Mouse (Mus musculus): Measurements from ENCODE around the gene Ttf1. TPM values are rescaled to one million over a fixed set of nuclear protein-coding genes. Genes with fewer than 3 reads are reported as not detected.

Ttf1 gene
- polyA plus RNA-seq, 1 experiment from 2014 or later: 8.3 TPM

Other genes with a start within 250 kb of the Ttf1 start
- gene Gtf3c4, start 219.9 kb upstream of the Ttf1 start, polyA plus RNA-seq (2015; fragmentation: Nextera tagmentation; extraction: Ambion mirVana): 16.9 and 17.6 TPM in 2 replicates
- 10.3 and 10.5 TPM in 2 replicates for gene Ddx31, start 219.9 kb upstream of the Ttf1 start, polyA plus RNA-seq (2015; fragmentation: Nextera tagmentation; extraction: Ambion mirVana)
- gene Barhl1, start 143.6 kb upstream of the Ttf1 start, polyA plus RNA-seq (2015; fragmentation: Nextera tagmentation; extraction: Ambion mirVana): 7.5 and 8.3 TPM in 2 replicates
- not detected in 2 replicates for gene Cfap77, start 5.2 kb upstream of the Ttf1 start, polyA plus RNA-seq (2015; fragmentation: Nextera tagmentation; extraction: Ambion mirVana)
- gene Setx, start 63.9 kb downstream of the Ttf1 start, polyA plus RNA-seq (2015; fragmentation: Nextera tagmentation; extraction: Ambion mirVana): 10.9 and 12.7 TPM in 2 replicates
- 1.8 and 2.0 TPM in 2 replicates for gene Ntng2, start 192.7 kb downstream of the Ttf1 start, polyA plus RNA-seq (2015; fragmentation: Nextera tagmentation; extraction: Ambion mirVana)

All from neural tube, embryonic 13.5 days (tissue).